Mouse (Mus musculus) small intestine, adult 2 months (tissue): Measurements from ENCODE around the gene Ehf.

Experiments
- CTCF ChIP-seq: fragments of 200-500 bp; IDR thresholded peaks from 2 replicates; pipeline ENCODE4 v1.5.1; 2012; ENCODE audit warnings: low read depth, mild to moderate bottlenecking, control low read depth, inconsistent platforms, low read length, moderate library complexity, mixed read lengths; ENCODE audit not compliant: insufficient replicate concordance, insufficient read length; ENCODE audit errors: extremely low read depth
- POLR2A ChIP-seq: fragments of 200-500 bp; IDR thresholded peaks from 2 replicates; pipeline ENCODE4 v1.6.1; 2012; ENCODE audit warnings: low read depth, mild to moderate bottlenecking, control low read depth, inconsistent platforms, low read length, moderate library complexity

- TF ChIP-seq CTCF, result no peak
- no peak for TF ChIP-seq POLR2A
Observed at GRCm38 (mm10) chr2:103285561-103285960, 17.5 kb downstream of the Ehf start.
